Mouse (Mus musculus): ENCODE measurements around the gene Anxa9. TPM values are rescaled to one million over a fixed set of nuclear protein-coding genes. Genes with fewer than 3 reads are reported as not detected.
A peak's percentile ranks its signal among the peaks of the same experiment; 100 is the strongest.

Gene Anxa9
- polyA plus RNA-seq, 1 experiment: 0.65 TPM

DNA sequence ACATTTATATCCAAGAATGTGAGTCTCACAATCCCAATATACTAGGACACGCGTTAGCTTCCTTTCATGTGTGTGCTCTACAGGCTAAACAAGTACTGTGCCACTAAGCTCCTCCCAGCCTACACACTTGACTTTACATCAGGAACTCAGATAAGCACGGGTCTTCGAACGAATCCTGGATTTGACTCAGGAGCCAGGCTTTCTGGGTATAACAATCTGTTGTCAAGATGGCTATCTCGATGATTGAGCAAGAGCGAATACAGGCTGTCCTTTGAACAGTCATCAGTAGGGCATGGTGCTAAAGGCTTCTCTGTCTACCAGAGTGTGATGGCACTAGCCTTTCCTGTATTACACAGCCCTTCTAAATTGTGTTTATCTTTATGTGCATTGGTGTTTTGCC lies 9.0 kb downstream of the Anxa9 start:
- H3K27ac ChIP-seq (ENCODE audit: insufficient read depth, low read depth, low read length): peak overlapping the region; percentile 58

DNA sequence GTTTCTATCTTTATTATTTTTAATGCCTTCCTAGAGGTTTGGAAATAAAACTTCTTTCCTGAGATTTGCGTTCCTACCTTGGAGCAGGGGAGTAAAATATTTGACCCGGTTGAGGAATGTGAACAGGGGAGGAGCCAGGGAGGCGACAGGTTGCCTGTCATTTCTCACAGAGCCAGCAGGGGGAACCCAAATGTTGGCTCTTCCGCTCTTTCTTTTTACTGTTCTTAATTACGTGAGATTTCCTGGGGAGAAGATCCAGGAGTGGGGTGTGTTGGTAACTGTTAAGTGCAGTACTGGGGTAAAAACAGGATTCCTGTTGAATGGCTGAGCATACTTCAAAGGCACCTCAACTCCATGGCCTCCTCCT lies 10.9 kb downstream of the Anxa9 start:
- peaks cover 22% of the 10 kb centered on the region; the same call in 1 of the 2 replicates for H3K4me1 ChIP-seq (ENCODE audit: control insufficient read depth, insufficient read depth, insufficient read length, low read length)
- TF ChIP-seq CTCF (IDR thresholded peaks at IDR 0.05; ENCODE audit: extremely low read depth, insufficient read length, insufficient replicate concordance, low read depth, low read length): peak; percentile 74; the same call in 1 of the 2 replicates
- no peak for TF ChIP-seq POLR2A (IDR thresholded peaks at IDR 0.05; ENCODE audit: low read depth, low read length)
- H3K27ac ChIP-seq (ENCODE audit: insufficient read depth, low read depth, low read length): no peak overlapping the region
- H3K36me3 ChIP-seq (ENCODE audit: control insufficient read depth, insufficient read depth, low read length): peaks cover 42% of the 10 kb centered on the region
- WGBS: 7% methylated on average over 5 of the region's 5 CpGs
- no peak overlapping the region for H3K4me3 ChIP-seq (ENCODE audit: low read depth, low read length)
- no peaks in the 10 kb centered on the region for H3K27me3 ChIP-seq (ENCODE audit: control insufficient read depth, insufficient read depth, low read length)

More for the DNA sequence above, 9.0 kb downstream of the Anxa9 start:
- peaks cover 24% of the 10 kb centered on the region; the same call in 1 of the 2 replicates for H3K4me1 ChIP-seq (ENCODE audit: control insufficient read depth, insufficient read depth, insufficient read length, low read length)
- no peaks in the 10 kb centered on the region for H3K27me3 ChIP-seq (ENCODE audit: control insufficient read depth, insufficient read depth, low read length)
- TF ChIP-seq POLR2A (IDR thresholded peaks at IDR 0.05; ENCODE audit: low read depth, low read length) (no peak), CTCF (IDR thresholded peaks at IDR 0.05; ENCODE audit: extremely low read depth, insufficient read length, insufficient replicate concordance, low read depth, low read length) (no peak)
- 25% methylated on average over 7 of the region's 7 CpGs for WGBS
- H3K4me3 ChIP-seq (ENCODE audit: low read depth, low read length): no peak overlapping the region
- H3K36me3 ChIP-seq (ENCODE audit: control insufficient read depth, insufficient read depth, low read length): peaks cover 26% of the 10 kb centered on the region

DNA sequence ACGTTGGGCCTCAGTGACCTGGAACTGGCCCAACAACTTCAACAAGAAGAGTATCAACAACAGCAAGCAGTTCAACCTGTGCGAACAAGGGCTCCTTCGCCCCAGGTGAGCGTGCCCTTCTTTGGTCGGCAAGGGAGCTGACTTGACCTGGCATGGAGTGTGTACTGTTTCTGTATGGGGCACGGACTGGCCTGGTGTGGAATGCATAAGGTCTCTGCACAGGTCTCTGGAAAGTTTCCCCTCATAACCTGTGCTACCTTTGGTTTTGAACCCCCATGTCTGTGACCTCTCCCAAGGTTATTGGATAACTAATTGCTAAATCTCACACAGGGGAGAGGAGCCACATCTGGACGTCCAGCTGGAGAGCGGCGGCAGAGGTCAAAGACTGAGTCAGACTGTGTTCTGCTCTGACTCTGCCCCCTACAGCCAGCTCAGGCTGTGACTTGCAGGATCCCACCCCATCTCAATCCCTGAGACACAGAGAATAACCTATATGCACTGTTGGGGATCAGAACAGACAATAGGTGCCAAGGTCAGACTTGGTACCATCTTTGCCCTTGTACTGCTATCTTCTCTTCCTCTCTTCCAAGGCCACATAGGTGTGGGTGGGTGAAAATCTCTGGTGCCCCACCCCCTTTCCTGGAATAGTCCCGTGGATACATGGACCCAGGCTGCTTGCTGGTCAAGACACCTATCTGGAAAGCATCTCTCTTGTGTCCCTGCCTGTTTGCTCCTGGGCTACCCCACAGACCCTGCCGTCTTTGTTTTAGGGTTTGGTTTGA lies 11.5 kb downstream of the Anxa9 start:
- WGBS: 72% methylated on average over 11 of the region's 11 CpGs
- Histone ChIP-seq H3K27me3 (ENCODE audit: control insufficient read depth, insufficient read depth, low read length) (no peaks in the 10 kb centered on the region), H3K4me3 (ENCODE audit: low read depth, low read length) (no peak overlapping the region), H3K27ac (ENCODE audit: insufficient read depth, low read depth, low read length) (no peak overlapping the region), H3K4me1 (ENCODE audit: control insufficient read depth, insufficient read depth, insufficient read length, low read length) (peaks cover 22% of the 10 kb centered on the region; the same call in 1 of the 2 replicates), H3K36me3 (ENCODE audit: control insufficient read depth, insufficient read depth, low read length) (peaks cover 48% of the 10 kb centered on the region)
- TF ChIP-seq CTCF (IDR thresholded peaks at IDR 0.05; ENCODE audit: extremely low read depth, insufficient read length, insufficient replicate concordance, low read depth, low read length) (no peak), POLR2A (IDR thresholded peaks at IDR 0.05; ENCODE audit: low read depth, low read length) (no peak)

DNA sequence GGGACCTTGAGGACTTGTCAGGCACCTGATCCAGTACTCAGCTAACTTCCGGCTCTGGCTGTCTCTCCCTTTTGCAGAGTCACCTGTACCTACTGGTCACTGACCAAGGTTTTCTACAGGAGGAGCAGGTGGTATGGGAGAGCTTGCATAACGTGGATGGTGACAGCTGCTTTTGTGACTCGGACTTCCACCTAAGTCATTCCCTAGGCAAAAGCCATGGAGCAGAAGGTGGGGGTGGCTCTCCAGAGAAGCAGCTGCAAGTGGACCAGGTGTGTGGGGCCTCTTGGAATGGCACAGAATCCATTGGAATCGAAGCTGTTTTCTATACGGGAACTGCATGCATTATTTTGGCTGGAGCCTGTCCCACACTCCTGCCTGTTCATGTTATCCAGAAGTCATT lies 12.3 kb downstream of the Anxa9 start:
- H3K4me1 ChIP-seq (ENCODE audit: control insufficient read depth, insufficient read depth, insufficient read length, low read length): peaks cover 22% of the 10 kb centered on the region; the same call in 1 of the 2 replicates
- H3K36me3 ChIP-seq (ENCODE audit: control insufficient read depth, insufficient read depth, low read length): peaks cover 55% of the 10 kb centered on the region
- 51% methylated on average over 5 of the region's 5 CpGs for WGBS
- H3K4me3 ChIP-seq (ENCODE audit: low read depth, low read length): no peak overlapping the region
- H3K27me3 ChIP-seq (ENCODE audit: control insufficient read depth, insufficient read depth, low read length): no peaks in the 10 kb centered on the region
- TF ChIP-seq POLR2A (IDR thresholded peaks at IDR 0.05; ENCODE audit: low read depth, low read length) (no peak), CTCF (IDR thresholded peaks at IDR 0.05; ENCODE audit: extremely low read depth, insufficient read length, insufficient replicate concordance, low read depth, low read length) (no peak)
- H3K27ac ChIP-seq (ENCODE audit: insufficient read depth, low read depth, low read length): 0 out of 2 replicates have a peak overlapping the region, but pooled peaks have one; percentile 34

DNA sequence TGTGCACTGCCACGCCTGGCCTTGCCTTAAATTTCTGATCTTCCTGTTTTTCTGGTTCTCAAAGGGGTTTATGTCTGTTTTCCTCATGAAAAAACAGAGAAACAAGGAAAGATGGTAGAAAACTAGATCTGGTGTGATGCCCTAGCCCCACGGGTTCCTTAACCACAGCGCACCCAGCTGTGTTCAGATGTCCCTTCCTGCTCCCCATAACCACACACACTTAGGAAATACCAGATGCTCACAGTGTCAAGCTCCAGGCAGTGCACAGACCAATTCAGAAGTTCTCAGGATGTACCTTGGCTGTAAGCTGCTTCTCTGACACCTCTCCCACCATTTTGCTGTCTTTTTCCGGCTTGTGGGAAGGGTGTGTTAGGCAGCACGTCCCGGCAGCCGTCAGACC lies 12.7 kb downstream of the Anxa9 start:
- Histone ChIP-seq H3K27me3 (ENCODE audit: control insufficient read depth, insufficient read depth, low read length) (no peaks in the 10 kb centered on the region), H3K36me3 (ENCODE audit: control insufficient read depth, insufficient read depth, low read length) (peaks cover 58% of the 10 kb centered on the region), H3K27ac (ENCODE audit: insufficient read depth, low read depth, low read length) (0 out of 2 replicates have a peak overlapping the region, but pooled peaks have one; percentile 34), H3K4me1 (ENCODE audit: control insufficient read depth, insufficient read depth, insufficient read length, low read length) (peaks cover 22% of the 10 kb centered on the region; the same call in 1 of the 2 replicates), H3K4me3 (ENCODE audit: low read depth, low read length) (no peak overlapping the region)
- no peak for TF ChIP-seq CTCF (IDR thresholded peaks at IDR 0.05; ENCODE audit: extremely low read depth, insufficient read length, insufficient replicate concordance, low read depth, low read length)
- no peak for TF ChIP-seq POLR2A (IDR thresholded peaks at IDR 0.05; ENCODE audit: low read depth, low read length)
- 56% methylated on average over 7 of the region's 7 CpGs for WGBS

DNA sequence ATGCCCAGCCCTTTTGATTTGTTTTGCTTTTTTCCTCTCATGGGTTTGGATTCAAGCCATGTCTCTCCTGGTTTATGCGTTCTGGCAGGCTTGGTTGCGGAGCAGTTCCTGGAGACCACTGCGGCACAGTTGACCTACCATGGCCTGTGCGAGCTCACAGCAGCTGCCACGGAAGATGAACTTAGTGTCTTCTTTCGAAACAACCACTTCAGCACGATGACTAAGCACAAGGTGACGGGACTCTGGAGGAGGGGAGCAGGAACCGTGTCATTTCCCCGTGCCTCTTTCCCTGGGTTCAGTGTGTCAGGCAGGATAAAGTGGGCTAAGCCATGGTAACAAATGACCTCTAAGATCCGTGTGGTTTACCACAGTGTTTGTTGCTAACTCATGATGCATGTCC lies 13.4 kb downstream of the Anxa9 start:
- H3K4me3 ChIP-seq (ENCODE audit: low read depth, low read length): no peak overlapping the region
- 65% methylated on average over 11 of the region's 11 CpGs for whole genome bisulfite sequencing
- no peak for TF ChIP-seq POLR2A (IDR thresholded peaks at IDR 0.05; ENCODE audit: low read depth, low read length)
- TF ChIP-seq CTCF (IDR thresholded peaks at IDR 0.05; ENCODE audit: extremely low read depth, insufficient read length, insufficient replicate concordance, low read depth, low read length): no peak
- H3K27ac ChIP-seq (ENCODE audit: insufficient read depth, low read depth, low read length): no peak overlapping the region
- no peaks in the 10 kb centered on the region for H3K27me3 ChIP-seq (ENCODE audit: control insufficient read depth, insufficient read depth, low read length)
- H3K36me3 ChIP-seq (ENCODE audit: control insufficient read depth, insufficient read depth, low read length): peaks cover 61% of the 10 kb centered on the region
- H3K4me1 ChIP-seq (ENCODE audit: control insufficient read depth, insufficient read depth, insufficient read length, low read length): peaks cover 22% of the 10 kb centered on the region; the same call in 1 of the 2 replicates

DNA sequence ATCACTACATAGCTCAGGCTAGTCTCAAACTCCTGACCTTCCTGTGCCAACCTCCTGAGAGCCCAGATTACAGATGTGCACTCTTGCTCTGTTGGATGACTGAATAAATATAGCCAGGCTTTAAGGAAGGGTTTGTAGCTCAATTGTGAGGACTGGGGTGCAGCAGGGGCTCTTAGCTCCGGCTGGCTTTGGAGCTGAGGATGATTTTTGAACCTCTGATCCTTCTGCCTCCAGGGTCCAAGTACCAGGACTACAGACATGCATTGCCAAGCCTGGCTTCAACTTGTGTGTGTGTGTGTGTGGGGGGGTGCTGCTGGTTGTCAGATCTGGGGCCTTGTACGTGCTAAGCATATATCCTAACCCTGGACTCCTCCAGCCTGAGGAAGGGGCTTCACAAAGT lies 14.1 kb downstream of the Anxa9 start:
- peaks cover 67% of the 10 kb centered on the region for H3K36me3 ChIP-seq (ENCODE audit: control insufficient read depth, insufficient read depth, low read length)
- 94% methylated on average over 2 of the region's 2 CpGs for WGBS
- H3K4me3 ChIP-seq (ENCODE audit: low read depth, low read length): no peak overlapping the region
- H3K27ac ChIP-seq (ENCODE audit: insufficient read depth, low read depth, low read length): no peak overlapping the region
- H3K27me3 ChIP-seq (ENCODE audit: control insufficient read depth, insufficient read depth, low read length): no peaks in the 10 kb centered on the region
- peaks cover 22% of the 10 kb centered on the region; the same call in 1 of the 2 replicates for H3K4me1 ChIP-seq (ENCODE audit: control insufficient read depth, insufficient read depth, insufficient read length, low read length)
- TF ChIP-seq CTCF (IDR thresholded peaks at IDR 0.05; ENCODE audit: extremely low read depth, insufficient read length, insufficient replicate concordance, low read depth, low read length) (no peak), POLR2A (IDR thresholded peaks at IDR 0.05; ENCODE audit: low read depth, low read length) (no peak)
